Mouse (Mus musculus) neural tube, embryonic 13.5 days (tissue): ENCODE results near the gene Il11. TPM values are rescaled to one million over a fixed set of nuclear protein-coding genes. Genes with fewer than 3 reads are reported as not detected.

Experiments
- ATAC-seq: fragments of 200-750 bp; cut with Nextera tagmentation; 2 replicates; pipeline ENCODE4 v1.8.0; 2017; ENCODE audit warnings: low read depth, mild to moderate bottlenecking, moderate TSS enrichment, moderate library complexity
- H3K27ac ChIP-seq: fragments of 300-500 bp; sonication (generic); replicated peaks from 2 replicates; pipeline ENCODE4 v1.5.1; 2015; ENCODE audit warnings: moderate library complexity, mild to moderate bottlenecking, inconsistent platforms
- H3K27me3 ChIP-seq: fragments of 300-500 bp; sonication (generic); 2 replicates; pipeline ENCODE4 v1.6.1; 2015; ENCODE audit warnings: mild to moderate bottlenecking, inconsistent platforms
- H3K36me3 ChIP-seq: fragments of 300-500 bp; sonication (generic); 2 replicates; pipeline ENCODE4 v1.6.1; 2015; ENCODE audit warnings: mild to moderate bottlenecking, inconsistent platforms
- H3K4me1 ChIP-seq: fragments of 300-500 bp; sonication (generic); replicated peaks from 2 replicates; pipeline ENCODE4 v1.6.1; 2015; ENCODE audit warnings: inconsistent platforms
- H3K4me2 ChIP-seq: fragments of 300-500 bp; sonication (generic); 2 replicates; pipeline ENCODE4 v1.6.1; 2015; ENCODE audit warnings: inconsistent platforms, mild to moderate bottlenecking, moderate library complexity
- H3K4me3 ChIP-seq: fragments of 300-500 bp; sonication (generic); 2 replicates; pipeline ENCODE4 v1.5.1; 2015; ENCODE audit warnings: mild to moderate bottlenecking, inconsistent platforms
- H3K9ac ChIP-seq: fragments of 300-500 bp; sonication (generic); 2 replicates; pipeline ENCODE4 v1.6.1; 2015; ENCODE audit warnings: moderate library complexity, mild to moderate bottlenecking, inconsistent platforms
- H3K9me3 ChIP-seq: fragments of 300-500 bp; sonication (generic); 2 replicates; pipeline ENCODE4 v1.6.1; 2016; ENCODE audit warnings: inconsistent platforms
- WGBS: fragments of 180-500 bp; shearing (Covaris S2); methylation state at CpG from one replicate; pipeline ENCODE4 v1.1.7; 2015; 5-methylcytosine and 5-hydroxymethylcytosine counted together
- polyA plus RNA-seq: library from polyadenylated mRNA; unstranded; fragments of >200 nt; fragmentation: Nextera tagmentation; extraction: Ambion mirVana; gene quantifications from 2 replicates; pipeline ENCODE4 v1.2.1, GENCODE M21; 2015

Il11 gene
- polyA plus RNA-seq, 1 experiment from 2014 or later: 0.46 TPM

DNA sequence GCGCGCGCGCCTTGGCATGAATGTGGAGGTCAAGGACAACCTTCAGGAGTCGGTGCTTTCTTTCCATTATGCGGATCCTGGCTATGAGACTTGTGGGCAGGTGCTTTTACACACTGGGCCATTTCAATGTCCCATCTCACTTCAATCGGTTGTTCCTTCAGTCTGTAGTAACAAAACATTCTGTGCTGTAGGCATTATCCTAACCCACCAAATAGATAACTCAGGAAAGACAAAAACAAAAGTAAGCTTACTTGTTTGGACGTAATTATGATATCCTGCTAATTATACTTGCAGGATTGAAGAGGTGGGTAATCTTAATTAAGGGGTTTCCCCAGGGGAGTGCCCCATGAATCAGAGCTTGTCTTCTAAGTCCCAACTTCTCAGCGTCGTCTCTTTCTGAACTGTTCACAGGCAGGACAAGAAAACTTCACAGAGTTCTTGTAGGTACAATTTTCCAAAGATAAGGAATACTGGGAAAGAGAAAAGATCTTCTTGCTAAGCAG lies 43.6 kb downstream of the Il11 start:
- ATAC-seq: no peak
- H3K9ac ChIP-seq: peak overlapping the region; percentile 45; the same call in 1 of the 2 replicates
- WGBS: 43% methylated on average over 10 of the region's 10 CpGs

DNA sequence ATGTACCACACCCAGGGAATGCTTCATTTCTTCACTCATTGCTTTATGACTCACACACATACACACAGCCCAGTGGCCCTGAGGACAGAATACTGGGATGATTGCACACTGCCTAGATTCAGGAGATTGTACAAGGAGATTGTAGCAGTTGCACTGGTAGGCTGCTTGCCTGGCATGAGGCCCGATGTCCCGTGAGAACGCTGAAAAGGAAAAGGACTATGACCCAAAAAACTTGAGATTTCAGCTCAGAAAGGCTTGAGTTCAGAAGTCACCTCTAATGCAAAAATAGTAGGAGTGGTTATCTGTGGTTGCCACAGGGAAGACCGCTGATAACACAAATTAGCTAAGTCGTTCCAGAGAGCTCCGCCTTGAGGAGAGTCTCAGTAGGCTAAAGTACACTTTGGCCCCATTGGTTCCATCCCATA lies 49.7 kb downstream of the Il11 start:
- no peak overlapping the region for H3K27ac ChIP-seq
- no peak overlapping the region for H3K4me3 ChIP-seq
- 72% methylated on average over 6 of the region's 6 CpGs for WGBS
- no peak for ATAC-seq
- H3K9ac ChIP-seq: no peak overlapping the region
- 0 out of 2 replicates have a peak, but pooled peaks cover 3% of the 10 kb centered on the region for H3K27me3 ChIP-seq
- H3K4me2 ChIP-seq: no peak overlapping the region
- no peaks in the 10 kb centered on the region for H3K36me3 ChIP-seq
- no peaks in the 10 kb centered on the region for H3K9me3 ChIP-seq
- no peaks in the 10 kb centered on the region for H3K4me1 ChIP-seq

More for the DNA sequence above, 43.6 kb downstream of the Il11 start:
- peaks cover 40% of the 10 kb centered on the region for H3K4me1 ChIP-seq
- H3K9me3 ChIP-seq: no peaks in the 10 kb centered on the region
- H3K27ac ChIP-seq: peak overlapping the region; percentile 85
- peak overlapping the region; percentile 57 for H3K4me2 ChIP-seq
- H3K4me3 ChIP-seq: peak overlapping the region; percentile 74
- 0 out of 2 replicates have a peak, but pooled peaks cover 15% of the 10 kb centered on the region for H3K36me3 ChIP-seq
- H3K27me3 ChIP-seq: no peaks in the 10 kb centered on the region

GRCm38 (mm10) chr7:4731090-4731489 lies 51.6 kb downstream of the Il11 start:
- no peak overlapping the region for H3K9ac ChIP-seq
- no peak overlapping the region for H3K4me2 ChIP-seq
- H3K9me3 ChIP-seq: no peaks in the 10 kb centered on the region
- 0 out of 2 replicates have a peak, but pooled peaks cover 3% of the 10 kb centered on the region for H3K27me3 ChIP-seq
- H3K4me1 ChIP-seq: no peaks in the 10 kb centered on the region
- H3K27ac ChIP-seq: no peak overlapping the region
- WGBS: 80% methylated on average over 5 of the region's 5 CpGs
- no peaks in the 10 kb centered on the region for H3K36me3 ChIP-seq
- ATAC-seq: no peak
- no peak overlapping the region for H3K4me3 ChIP-seq

GRCm38 (mm10) chr7:4725169-4725568 lies 57.5 kb downstream of the Il11 start, which contains the start of gene Tmem150b:
Tmem150b (minus strand) TSS chr7:4725249.
- H3K27ac ChIP-seq: no peak within 1 kb of the TSS

GRCm38 (mm10) chr7:4724359-4724758 lies 58.3 kb downstream of the Il11 start:
- no peak overlapping the region for H3K4me2 ChIP-seq
- H3K9me3 ChIP-seq: no peaks in the 10 kb centered on the region
- no peaks in the 10 kb centered on the region for H3K27me3 ChIP-seq
- no peak for ATAC-seq
- 84% methylated on average over 3 of the region's 3 CpGs for WGBS
- no peak overlapping the region for H3K27ac ChIP-seq
- H3K4me3 ChIP-seq: no peak overlapping the region
- H3K36me3 ChIP-seq: no peaks in the 10 kb centered on the region
- no peaks in the 10 kb centered on the region for H3K4me1 ChIP-seq
- H3K9ac ChIP-seq: 0 out of 2 replicates have a peak overlapping the region, but pooled peaks have one; percentile 42

More at GRCm38 (mm10) chr7:4725169-4725568, 57.5 kb downstream of the Il11 start, which contains the start of gene Tmem150b:
- ATAC-seq: no peak
- 0 out of 2 replicates have a peak within 1 kb of the TSS, but pooled peaks have one; percentile 42 for H3K9ac ChIP-seq
- H3K36me3 ChIP-seq: no peaks in the 10 kb centered on the region
- no peak within 1 kb of the TSS for H3K4me2 ChIP-seq
- H3K9me3 ChIP-seq: no peaks in the 10 kb centered on the region
- 81% methylated on average over 7 of the region's 7 CpGs for WGBS
- no peak within 1 kb of the TSS for H3K4me3 ChIP-seq
- no peaks in the 10 kb centered on the region for H3K4me1 ChIP-seq
- H3K27me3 ChIP-seq: no peaks in the 10 kb centered on the region

- Histone ChIP-seq H3K4me1 (no peaks in the 10 kb centered on the region), H3K27ac (no peak overlapping the region), H3K9me3 (no peaks in the 10 kb centered on the region), H3K27me3 (no peaks in the 10 kb centered on the region), H3K4me2 (peak overlapping the region; percentile 54), H3K9ac (peak overlapping the region; percentile 42), H3K36me3 (no peaks in the 10 kb centered on the region), H3K4me3 (peak overlapping the region; percentile 28)
- 42% methylated on average over 12 of the region's 12 CpGs for WGBS
- peak; percentile 74; the same call in 1 of the 2 replicates for ATAC-seq
These were observed 59.2 kb downstream of the Il11 start for GRCm38 (mm10) chr7:4723508-4723907.

Other genes with a start within 250 kb of the Il11 start
- 53.6 and 60.5 TPM in 2 replicates for gene Syt5, start 235.3 kb downstream of the Il11 start, polyA plus RNA-seq
- gene Ptprh, start 178.8 kb downstream of the Il11 start, polyA plus RNA-seq: 0.26 and 0.31 TPM in 2 replicates
- gene Tmem86b, start 151.4 kb downstream of the Il11 start, polyA plus RNA-seq: 2.4 and 3.5 TPM in 2 replicates
- 10.3 TPM in 2 replicates for gene Ppp6r1, start 123.8 kb downstream of the Il11 start, polyA plus RNA-seq
- gene Hspbp1, start 97.8 kb downstream of the Il11 start, polyA plus RNA-seq: 121 and 136 TPM in 2 replicates
- 5.9 and 6.2 TPM in 2 replicates for gene Brsk1, start 92.3 kb downstream of the Il11 start, polyA plus RNA-seq
- 0.32 TPM in 1 of 2 replicates, not detected in the other for gene Tmem150b, start 57.6 kb downstream of the Il11 start, polyA plus RNA-seq
- gene Kmt5c, start 42.7 kb downstream of the Il11 start, polyA plus RNA-seq: 84.0 and 84.7 TPM in 2 replicates
- 18.9 and 19.0 TPM in 2 replicates for gene Cox6b2, start 29.8 kb downstream of the Il11 start, polyA plus RNA-seq
- not detected in 2 replicates for gene Fam71e2, start 11.6 kb downstream of the Il11 start, polyA plus RNA-seq
- gene Tmem190, start 78 bp upstream of the Il11 start, polyA plus RNA-seq: not detected in 2 replicates
- gene Tmem238, start 6.8 kb upstream of the Il11 start, polyA plus RNA-seq: 2.9 and 3.8 TPM in 2 replicates
- 194 and 230 TPM in 2 replicates for gene Rpl28, start 10.0 kb upstream of the Il11 start, polyA plus RNA-seq
- 266 and 276 TPM in 2 replicates for gene Ube2s, start 29.7 kb upstream of the Il11 start, polyA plus RNA-seq
- 8.7 and 9.7 TPM in 2 replicates for gene Shisa7, start 61.8 kb upstream of the Il11 start, polyA plus RNA-seq
- gene Isoc2b, start 87.4 kb upstream of the Il11 start, polyA plus RNA-seq: 4.5 and 4.8 TPM in 2 replicates
- gene Isoc2a, start 94.3 kb upstream of the Il11 start, polyA plus RNA-seq: 0.51 and 0.91 TPM in 2 replicates
- 0.35 and 0.47 TPM in 2 replicates for gene Gm36210, start 123.7 kb upstream of the Il11 start, polyA plus RNA-seq
- gene Zfp628, start 132.4 kb upstream of the Il11 start, polyA plus RNA-seq: 4.6 and 4.8 TPM in 2 replicates
- gene Nat14, start 139.2 kb upstream of the Il11 start, polyA plus RNA-seq: 21.5 and 23.2 TPM in 2 replicates
- 2.4 and 2.7 TPM in 2 replicates for gene Ssc5d, start 142.9 kb upstream of the Il11 start, polyA plus RNA-seq
- gene Sbk2, start 181.5 kb upstream of the Il11 start, polyA plus RNA-seq: not detected in 2 replicates
- 0.14 and 0.18 TPM in 2 replicates for gene Sbk3, start 188.3 kb upstream of the Il11 start, polyA plus RNA-seq
- gene Zfp579, start 213.3 kb upstream of the Il11 start, polyA plus RNA-seq: 59.8 and 63.2 TPM in 2 replicates
- gene Zfp524, start 231.6 kb upstream of the Il11 start, polyA plus RNA-seq: 8.4 and 9.1 TPM in 2 replicates
- gene Fiz1, start 231.8 kb upstream of the Il11 start, polyA plus RNA-seq: 43.0 and 43.7 TPM in 2 replicates
- 0.61 TPM in 1 of 2 replicates, not detected in the other for gene Gm44973, start 232.6 kb upstream of the Il11 start, polyA plus RNA-seq
- gene Zfp865, start 237.5 kb upstream of the Il11 start, polyA plus RNA-seq: 6.2 and 6.3 TPM in 2 replicates
- 40.0 and 43.3 TPM in 2 replicates for gene Ccdc106, start 237.7 kb upstream of the Il11 start, polyA plus RNA-seq